Mouse (Mus musculus) bone marrow, adult 2 months (tissue): ENCODE results near the gene Cul7.

ENCODE experiments used
- CTCF ChIP-seq: fragments of 200-500 bp; IDR thresholded peaks from 2 replicates; pipeline ENCODE4 v1.5.1; 2011; ENCODE audit warnings: low read length, control low read depth; ENCODE audit not compliant: control insufficient read depth, insufficient read depth
- POLR2A ChIP-seq: fragments of 200-500 bp; IDR thresholded peaks from 2 replicates; pipeline ENCODE4 v1.6.1; 2011; ENCODE audit warnings: low read depth, mild to moderate bottlenecking, control low read depth, low read length, borderline replicate concordance; ENCODE audit not compliant: control insufficient read depth

DNA sequence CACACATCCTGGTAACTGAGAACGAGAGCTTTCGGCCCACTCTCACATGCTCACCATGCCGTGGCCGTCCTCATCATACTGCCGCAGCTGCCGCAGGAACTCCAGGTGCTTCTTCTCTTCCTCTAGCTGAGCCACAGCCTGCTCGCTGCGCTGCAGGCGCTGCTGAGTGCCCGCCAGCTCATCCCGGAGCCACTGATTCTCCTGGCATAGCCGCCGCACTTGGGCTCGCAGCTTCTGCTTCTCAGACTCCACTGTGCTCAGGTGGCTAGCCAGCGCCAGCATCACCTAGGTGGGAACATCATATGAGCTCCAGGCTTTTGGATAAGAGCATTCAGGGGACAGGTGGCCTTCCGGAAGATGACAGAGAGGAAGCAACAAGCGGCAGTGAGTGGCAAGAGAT lies 8.1 kb upstream of the Cul7 start:
- TF ChIP-seq POLR2A (no peak), CTCF (no peak)
